Mouse (Mus musculus) megakaryocyte, embryonic 14.5 days (primary cell): ENCODE data around the gene Adk. TPM values are rescaled to one million over a fixed set of nuclear protein-coding genes. Genes with fewer than 3 reads are reported as not detected.

Source experiments
- H3K27me3 ChIP-seq: replicated peaks from 2 replicates; pipeline ENCODE3; 2012; ENCODE audit warnings: inconsistent platforms
- H3K36me3 ChIP-seq: replicated peaks from 2 replicates; pipeline ENCODE3; 2012; ENCODE audit warnings: low read length, inconsistent platforms, mixed read lengths
- H3K4me1 ChIP-seq: 2 replicates; pipeline ENCODE4 v1.6.1; 2012; ENCODE audit warnings: inconsistent platforms
- H3K4me3 ChIP-seq: replicated peaks from 2 replicates; pipeline ENCODE3; 2012; ENCODE audit warnings: moderate library complexity, mild to moderate bottlenecking, inconsistent platforms
- H3K9me3 ChIP-seq: 2 replicates; pipeline ENCODE4 v1.6.1; 2012; ENCODE audit warnings: inconsistent platforms
- FLI1 ChIP-seq: IDR thresholded peaks from 2 replicates; pipeline ENCODE4 v1.6.1; 2012; ENCODE audit warnings: low read length, inconsistent platforms, mixed read lengths
- GATA1 ChIP-seq: IDR thresholded peaks from 3 replicates; pipeline ENCODE4 v1.6.1; 2012; ENCODE audit warnings: mixed read lengths, low read length, inconsistent platforms, borderline replicate concordance
- polyA plus RNA-seq: library from polyadenylated mRNA; stranded (reverse); fragments of >175 nt; gene quantifications from 2 replicates; pipeline ENCODE4 v1.2.3, GENCODE M21; 2012; ENCODE audit warnings: low replicate concordance; ENCODE audit not compliant: insufficient read depth

The Adk gene
- polyA plus RNA-seq, 1 experiment, result 2.1 TPM

DNA sequence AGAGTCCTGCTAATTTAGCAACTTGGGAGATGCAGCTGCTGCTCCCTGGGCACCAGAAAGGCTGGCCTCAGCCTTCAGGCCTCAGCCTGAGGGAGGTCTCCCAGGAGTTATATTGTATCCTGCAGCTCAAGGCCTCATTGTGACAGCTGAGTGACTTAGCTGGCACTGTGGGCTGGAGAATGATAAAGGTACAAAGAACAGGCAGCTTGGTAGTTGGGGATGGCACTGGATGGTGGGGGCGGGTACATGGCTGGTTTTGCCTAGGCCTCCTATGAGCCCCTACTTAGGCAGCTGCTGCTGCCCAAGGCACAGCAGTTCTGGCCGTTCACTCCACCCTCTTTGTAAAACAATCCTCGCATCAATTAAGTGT is 436.7 kb downstream of the Adk start:
- peaks cover 4% of the 10 kb centered on the region for H3K27me3 ChIP-seq
- H3K9me3 ChIP-seq, result peaks cover 6% of the 10 kb centered on the region; the same call in 1 of the 2 replicates
- TF ChIP-seq FLI1 (no peak), GATA1 (no peak)
- no peaks in the 10 kb centered on the region for H3K4me1 ChIP-seq
- H3K4me3 ChIP-seq, result no peak overlapping the region
- no peaks in the 10 kb centered on the region for H3K36me3 ChIP-seq

GRCm38 (mm10) chr14:21490141-21490540 is 437.8 kb downstream of the Adk start:
- TF ChIP-seq FLI1, result no peak
- no peak for TF ChIP-seq GATA1
- Histone ChIP-seq H3K4me3 (no peak overlapping the region), H3K4me1 (no peaks in the 10 kb centered on the region), H3K27me3 (peaks cover 4% of the 10 kb centered on the region), H3K36me3 (no peaks in the 10 kb centered on the region), H3K9me3 (peaks cover 6% of the 10 kb centered on the region; the same call in 1 of the 2 replicates)

Other genes with a start within 250 kb of the Adk start
- gene Plau, start 215.9 kb upstream of the Adk start, polyA plus RNA-seq, result 0.35 TPM in 1 of 2 replicates, not detected in the other
- 76.3 and 106 TPM in 2 replicates for gene Vcl, start 123.2 kb upstream of the Adk start, polyA plus RNA-seq
- gene Ap3m1, start 66 bp upstream of the Adk start, polyA plus RNA-seq, result 0.49 and 2.7 TPM in 2 replicates